Mouse (Mus musculus) lung, postnatal 0 days (tissue): ENCODE measurements around the gene Kcmf1.

ENCODE experiments used
- CTCF ChIP-seq: IDR thresholded peaks from 2 replicates; pipeline ENCODE4 v1.5.1; 2016; ENCODE audit warnings: antibody characterized with exemption, mild to moderate bottlenecking
- EP300 ChIP-seq: IDR thresholded peaks from 2 replicates; pipeline ENCODE4 v1.6.1; 2016; ENCODE audit warnings: antibody characterized with exemption, mild to moderate bottlenecking, control low read depth

DNA sequence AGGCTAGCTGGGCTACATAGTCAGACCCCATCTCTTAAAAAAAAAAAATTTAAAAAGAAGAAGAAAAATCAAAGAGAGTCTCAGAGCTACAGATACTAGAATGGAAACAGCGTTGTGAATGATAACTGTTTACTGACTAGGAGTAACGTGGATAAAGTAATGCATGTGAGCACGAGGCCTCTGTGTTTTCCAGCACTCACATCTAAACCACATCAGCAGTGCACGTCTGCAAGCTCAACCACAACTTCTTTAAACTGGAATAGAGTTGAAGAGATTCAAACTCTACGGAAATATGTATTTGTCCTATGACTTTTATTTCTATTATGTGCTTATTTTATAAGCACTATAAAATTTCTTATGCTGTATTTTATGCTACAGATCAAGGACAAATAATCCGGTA, 23.1 kb downstream of the Kcmf1 start:
- TF ChIP-seq CTCF (no peak), EP300 (no peak)
